Comparison of ENCODE assay signal across 8 mouse cellular contexts in the genomic region with DNA sequence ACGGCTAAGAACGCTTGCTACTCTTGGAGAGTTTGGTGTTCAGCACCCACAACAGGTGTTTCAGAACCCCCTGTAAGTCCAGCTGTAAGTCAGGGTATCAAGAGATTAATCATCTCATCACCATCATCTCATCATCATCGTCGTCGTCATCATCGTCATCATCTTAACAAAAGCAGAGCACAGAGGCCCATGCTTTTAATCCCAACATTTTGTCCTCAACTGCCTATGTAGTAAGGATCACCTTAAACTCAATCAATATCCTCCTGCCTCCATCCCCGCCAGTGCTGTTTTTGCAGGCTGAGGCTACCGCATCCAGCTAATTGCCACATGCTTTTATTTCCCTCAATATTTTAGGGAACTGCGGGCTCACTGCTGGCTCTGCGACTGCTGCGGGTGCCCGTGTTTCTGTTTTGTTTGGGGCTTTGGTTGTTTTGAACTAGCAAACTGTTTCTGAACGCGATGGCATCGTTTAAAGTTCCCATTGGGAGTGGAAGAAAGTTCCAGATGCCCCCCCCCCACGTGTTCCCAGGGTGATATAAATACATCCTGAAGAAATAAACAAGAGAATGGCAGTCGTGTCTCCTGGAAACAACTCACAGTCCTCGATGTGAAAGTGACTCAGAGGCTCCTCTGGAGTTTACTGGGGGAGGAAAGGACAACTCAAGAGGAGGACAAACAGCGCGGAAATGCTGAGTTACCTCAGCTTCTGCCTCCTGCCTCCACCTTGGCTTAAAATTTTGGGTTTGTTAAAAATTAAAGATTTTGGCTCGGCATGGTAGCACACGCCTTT. TPM values are rescaled to one million over a fixed set of nuclear protein-coding genes. Genes with fewer than 3 reads are reported as not detected.
DNase-seq lines count a peak whose midpoint lies in the region; ATAC-seq and TF ChIP-seq lines count a peak whose summit lies in the region.

No protein-coding gene starts in this region.

- H3K9me3 ChIP-seq in kidney, postnatal 0 days (replicated peaks; ENCODE audit: low read length): no peaks in the 10 kb centered on the region
- H3K9me3 ChIP-seq in embryonic facial prominence, embryonic 10.5 days: no peaks in the 10 kb centered on the region
- H3K9me3 ChIP-seq in hindbrain, embryonic 16.5 days (ENCODE audit: control insufficient read depth, low read length): no peaks in the 10 kb centered on the region
- no peaks in the 10 kb centered on the region for H3K9me3 ChIP-seq in midbrain, embryonic 10.5 days (replicated peaks)

- peak overlapping the region; percentile 71 for H3K4me2 ChIP-seq in kidney, postnatal 0 days (ENCODE audit: low read length)
- H3K4me2 ChIP-seq in hindbrain, embryonic 16.5 days (ENCODE audit: low read length): peak overlapping the region; percentile 72

- H3K4me3 ChIP-seq in kidney, postnatal 0 days (replicated peaks; ENCODE audit: low read depth, low read length): peak overlapping the region; percentile 78
- peak overlapping the region; percentile 85 for H3K4me3 ChIP-seq in embryonic facial prominence, embryonic 10.5 days
- H3K4me3 ChIP-seq in hindbrain, embryonic 16.5 days (ENCODE audit: low read length): peak overlapping the region; percentile 78
- H3K4me3 ChIP-seq in midbrain, embryonic 10.5 days: peak overlapping the region; percentile 72

- H3K4me1 ChIP-seq in kidney, postnatal 0 days (replicated peaks; ENCODE audit: insufficient read depth, low read length): no peaks in the 10 kb centered on the region
- peaks cover 24% of the 10 kb centered on the region for H3K4me1 ChIP-seq in embryonic facial prominence, embryonic 10.5 days
- H3K4me1 ChIP-seq in hindbrain, embryonic 16.5 days (ENCODE audit: control insufficient read depth, insufficient read depth, low read depth, low read length): peaks cover 8% of the 10 kb centered on the region
- peaks cover 28% of the 10 kb centered on the region for H3K4me1 ChIP-seq in midbrain, embryonic 10.5 days

- no peak overlapping the region for H3K9ac ChIP-seq in kidney, postnatal 0 days (ENCODE audit: low read depth, low read length)
- H3K9ac ChIP-seq in hindbrain, embryonic 16.5 days (ENCODE audit: low read depth, low read length): peak overlapping the region; percentile 80

- WGBS in kidney, postnatal 0 days: 34% methylated on average over 22 of the region's 22 CpGs
- 38% methylated on average over 22 of the region's 22 CpGs for WGBS in embryonic facial prominence, embryonic 10.5 days
- WGBS in hindbrain, embryonic 16.5 days: 31% methylated on average over 22 of the region's 22 CpGs
- 38% methylated on average over 22 of the region's 22 CpGs for WGBS in midbrain, embryonic 10.5 days

- no peak overlapping the region; the same call in 1 of the 2 replicates for H3K27ac ChIP-seq in kidney, postnatal 0 days
- no peak overlapping the region for H3K27ac ChIP-seq in embryonic facial prominence, embryonic 10.5 days (replicated peaks)
- no peak overlapping the region; the same call in 1 of the 2 replicates for H3K27ac ChIP-seq in hindbrain, embryonic 16.5 days (ENCODE audit: low read depth, low read length)
- H3K27ac ChIP-seq in midbrain, embryonic 10.5 days (replicated peaks): no peak overlapping the region

- no peak for DNase-seq in kidney, postnatal 0 days (ENCODE audit: low spot score)
- DNase-seq in kidney, adult 11 months: no peak
- DNase-seq in embryonic facial prominence, embryonic 10.5 days (ENCODE audit: low spot score): no peak
- no peak for DNase-seq in midbrain, embryonic 10.5 days (ENCODE audit: low spot score)
- DNase-seq in spleen, postnatal 4 days (ENCODE audit: low spot score in 2 of 2): no peak
- DNase-seq in c-Kit-positive CD71-positive TER-119-positive erythroid progenitor cells, embryonic 14.5 days (ENCODE audit: low spot score): no peak
- no peak for DNase-seq in gastrocnemius, adult 18-20 months (ENCODE audit: low spot score)

- no peak for TF ChIP-seq CTCF in kidney, postnatal 0 days (IDR thresholded peaks at IDR 0.05; ENCODE audit: low read depth)

- no peak for ATAC-seq in kidney, postnatal 0 days (replicated peaks; ENCODE audit: low FRiP score, low read depth)
- no peak for ATAC-seq in hindbrain, embryonic 16.5 days

- H3K27me3 ChIP-seq in kidney, postnatal 0 days (ENCODE audit: insufficient read depth, low read length): no peaks in the 10 kb centered on the region
- H3K27me3 ChIP-seq in embryonic facial prominence, embryonic 10.5 days (replicated peaks; ENCODE audit: low read depth, poor library complexity, severe bottlenecking): peaks cover 14% of the 10 kb centered on the region; the same call in 1 of the 2 replicates
- no peaks in the 10 kb centered on the region for H3K27me3 ChIP-seq in hindbrain, embryonic 16.5 days (replicated peaks; ENCODE audit: control insufficient read depth, insufficient read depth, low read length)
- H3K27me3 ChIP-seq in midbrain, embryonic 10.5 days (ENCODE audit: low read depth, poor library complexity, severe bottlenecking): peaks cover 17% of the 10 kb centered on the region

- no peaks in the 10 kb centered on the region for H3K36me3 ChIP-seq in kidney, postnatal 0 days (ENCODE audit: insufficient read depth, low read length)
- peaks cover 22% of the 10 kb centered on the region for H3K36me3 ChIP-seq in embryonic facial prominence, embryonic 10.5 days (replicated peaks)
- H3K36me3 ChIP-seq in hindbrain, embryonic 16.5 days (ENCODE audit: control insufficient read depth, insufficient read depth, low read length): 0 out of 2 replicates have a peak, but pooled peaks cover 4% of the 10 kb centered on the region
- H3K36me3 ChIP-seq in midbrain, embryonic 10.5 days: peaks cover 21% of the 10 kb centered on the region

RNA-seq across cellular contexts. Expression of gene Trafd1, which starts 0.9 kb away (rescaled TPM):
- polyA plus RNA-seq in kidney, postnatal 0 days (2015; fragmentation: Nextera tagmentation; extraction: Ambion mirVana): 47.3 and 54.6 TPM in 2 replicates
- polyA plus RNA-seq in embryonic facial prominence, embryonic 10.5 days (2016; fragmentation: Nextera tagmentation; extraction: Ambion mirVana): 74.1 and 74.8 TPM in 2 replicates
- 112 and 124 TPM in 2 replicates for polyA plus RNA-seq in hindbrain, embryonic 16.5 days (2015; fragmentation: Nextera tagmentation; extraction: Ambion mirVana)
- polyA plus RNA-seq in midbrain, embryonic 10.5 days (2016; fragmentation: Nextera tagmentation; extraction: Ambion mirVana): 72.8 and 86.5 TPM in 2 replicates
- total RNA-seq in gastrocnemius, adult 18-20 months (2021): 10 to 100 TPM; 45.9 to 48.0 TPM

RNA-seq across cellular contexts. Expression of gene Naa25, which starts 11.4 kb away (rescaled TPM):
- polyA plus RNA-seq in kidney, postnatal 0 days (2015; fragmentation: Nextera tagmentation; extraction: Ambion mirVana): 24.4 and 29.6 TPM in 2 replicates
- polyA plus RNA-seq in embryonic facial prominence, embryonic 10.5 days (2016; fragmentation: Nextera tagmentation; extraction: Ambion mirVana): 49.4 and 53.7 TPM in 2 replicates
- polyA plus RNA-seq in hindbrain, embryonic 16.5 days (2015; fragmentation: Nextera tagmentation; extraction: Ambion mirVana): 58.5 and 59.4 TPM in 2 replicates
- 52.9 and 54.7 TPM in 2 replicates for polyA plus RNA-seq in midbrain, embryonic 10.5 days (2016; fragmentation: Nextera tagmentation; extraction: Ambion mirVana)
- 10 to 100 TPM; 25.9 to 29.7 TPM for total RNA-seq in gastrocnemius, adult 18-20 months (2021)
